Mouse (Mus musculus): ENCODE measurements around the gene Lrig1.

DNA sequence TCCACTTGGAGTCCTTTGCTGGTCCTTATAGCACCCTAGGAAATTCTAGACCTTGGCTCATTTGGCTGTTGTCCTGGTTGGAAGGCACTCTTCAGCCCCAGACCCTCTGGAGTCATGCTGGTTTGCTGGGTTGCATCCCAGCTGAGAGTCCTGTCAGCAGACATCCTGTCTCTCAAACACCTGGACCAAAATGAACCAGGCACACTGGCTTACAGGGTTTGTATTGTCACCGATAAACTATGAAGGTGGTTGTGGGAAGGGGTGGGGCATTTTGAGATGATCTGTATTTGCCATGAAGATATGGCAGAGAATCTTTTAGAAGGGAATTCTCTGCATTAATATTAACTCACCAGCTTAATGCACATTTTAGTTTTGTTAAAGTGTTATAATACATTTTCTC, 139.1 kb downstream of the Lrig1 start:
- TF ChIP-seq FLI1 (IDR thresholded peaks at IDR 0.05; ENCODE audit: low read length) (no peak), GATA1 (IDR thresholded peaks at IDR 0.05; ENCODE audit: borderline replicate concordance, low read length) (no peak)

All from megakaryocyte, embryonic 14.5 days (primary cell).